Mouse (Mus musculus) lung, embryonic 16.5 days (tissue): Measurements from ENCODE around the gene Klhl26. TPM values are rescaled to one million over a fixed set of nuclear protein-coding genes. Genes with fewer than 3 reads are reported as not detected.

Experiments
- ATAC-seq: fragments of 200-750 bp; cut with Nextera tagmentation; 2 replicates; pipeline ENCODE4 v1.8.0; 2017; ENCODE audit warnings: low read depth, mild to moderate bottlenecking, moderate library complexity
- H3K27ac ChIP-seq: fragments of 300-500 bp; sonication (generic); 2 replicates; pipeline ENCODE4 v1.5.1; 2014; ENCODE audit warnings: mild to moderate bottlenecking, control low read depth, low read length
- H3K27me3 ChIP-seq: fragments of 300-500 bp; sonication (generic); 2 replicates; pipeline ENCODE4 v1.6.1; 2014; ENCODE audit warnings: low read depth, low read length, mixed read lengths; ENCODE audit not compliant: control insufficient read depth, insufficient read depth
- H3K36me3 ChIP-seq: fragments of 300-500 bp; sonication (generic); 2 replicates; pipeline ENCODE4 v1.6.1; 2014; ENCODE audit warnings: low read length; ENCODE audit not compliant: control insufficient read depth, insufficient read depth
- H3K4me1 ChIP-seq: fragments of 300-500 bp; sonication (generic); replicated peaks from 2 replicates; pipeline ENCODE4 v1.6.1; 2014; ENCODE audit warnings: low read length, mixed read lengths; ENCODE audit not compliant: control insufficient read depth, insufficient read depth
- H3K4me2 ChIP-seq: fragments of 300-500 bp; sonication (generic); 2 replicates; pipeline ENCODE4 v1.6.1; 2014; ENCODE audit warnings: low read depth, low read length, control low read depth
- H3K4me3 ChIP-seq: fragments of 300-500 bp; sonication (generic); 2 replicates; pipeline ENCODE4 v1.5.1; 2014; ENCODE audit warnings: mild to moderate bottlenecking, low read length, control low read depth
- H3K9ac ChIP-seq: fragments of 300-500 bp; sonication (generic); 2 replicates; pipeline ENCODE4 v1.6.1; 2014; ENCODE audit warnings: low read length, control low read depth
- H3K9me3 ChIP-seq: fragments of 300-500 bp; sonication (generic); 2 replicates; pipeline ENCODE4 v1.6.1; 2016; ENCODE audit warnings: low read length; ENCODE audit not compliant: control insufficient read depth
- WGBS: fragments of 180-500 bp; shearing (Covaris S2); extraction: QIAGEN DNeasy Blood & Tissue Kit; methylation state at CpG from one replicate; pipeline ENCODE4 v1.1.7; 2014; 5-methylcytosine and 5-hydroxymethylcytosine counted together
- polyA plus RNA-seq: library from polyadenylated mRNA; unstranded; fragments of >200 nt; fragmentation: Nextera tagmentation; extraction: Ambion mirVana; gene quantifications from 2 replicates; pipeline ENCODE4 v1.2.1, GENCODE M21; 2015

Klhl26 gene
- polyA plus RNA-seq, 1 experiment from 2014 or later = 28.8 TPM

DNA sequence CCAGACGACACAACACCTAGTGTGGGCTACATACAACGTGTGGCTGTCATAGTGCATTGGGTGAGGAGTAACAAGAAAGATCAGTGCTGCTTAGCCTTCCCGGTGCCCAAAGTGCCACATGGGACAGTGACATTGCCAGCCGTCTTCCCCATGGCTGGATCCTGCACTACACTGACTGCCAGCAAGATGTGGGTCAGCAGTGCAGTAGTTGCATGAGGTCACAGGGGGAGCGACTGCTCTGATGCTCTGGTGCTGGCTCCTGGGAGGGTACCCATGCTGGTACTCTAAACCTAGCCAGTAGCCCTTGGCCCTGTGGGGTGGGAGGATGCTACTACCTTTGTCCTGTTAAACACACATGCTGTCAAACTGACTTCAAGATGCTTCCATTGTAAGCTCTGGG, 16.6 kb downstream of the Klhl26 start:
- Histone ChIP-seq H3K27ac (no peak overlapping the region), H3K9ac (no peak overlapping the region)
- ATAC-seq = no peak

DNA sequence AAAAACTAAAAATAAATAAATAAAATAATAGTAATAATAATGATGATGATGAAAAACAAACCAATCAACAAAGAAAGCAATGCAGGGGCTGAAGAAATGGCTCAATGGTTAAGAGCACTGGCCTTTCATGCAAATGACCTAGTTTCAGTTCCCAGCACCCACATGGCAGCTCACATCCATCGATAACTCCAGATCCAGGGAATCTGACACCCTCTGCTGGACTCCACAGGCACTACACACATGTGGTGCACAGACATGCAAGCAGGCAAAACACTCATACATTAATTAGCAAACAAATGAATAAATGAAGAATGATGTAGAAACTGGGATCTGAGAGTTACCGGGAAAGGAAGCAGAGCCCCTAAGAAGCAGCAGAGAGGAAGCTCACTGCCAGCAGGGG, 17.1 kb downstream of the Klhl26 start:
- 0 out of 2 replicates have a peak, but pooled peaks cover 2% of the 10 kb centered on the region for H3K36me3 ChIP-seq
- H3K27me3 ChIP-seq = no peaks in the 10 kb centered on the region
- H3K4me2 ChIP-seq = no peak overlapping the region
- no peak for ATAC-seq
- H3K9ac ChIP-seq = no peak overlapping the region
- H3K27ac ChIP-seq = no peak overlapping the region
- 0 out of 2 replicates have a peak, but pooled peaks cover 5% of the 10 kb centered on the region for H3K4me1 ChIP-seq
- H3K4me3 ChIP-seq = no peak overlapping the region
- no peaks in the 10 kb centered on the region for H3K9me3 ChIP-seq
- WGBS = 95% methylated on average over 2 of the region's 2 CpGs

More for the DNA sequence above, 16.6 kb downstream of the Klhl26 start:
- Histone ChIP-seq H3K4me2 (no peak overlapping the region), H3K36me3 (0 out of 2 replicates have a peak, but pooled peaks cover 2% of the 10 kb centered on the region), H3K4me3 (no peak overlapping the region), H3K9me3 (no peaks in the 10 kb centered on the region), H3K4me1 (0 out of 2 replicates have a peak, but pooled peaks cover 5% of the 10 kb centered on the region), H3K27me3 (no peaks in the 10 kb centered on the region)
- 79% methylated on average over 5 of the region's 5 CpGs for WGBS

DNA sequence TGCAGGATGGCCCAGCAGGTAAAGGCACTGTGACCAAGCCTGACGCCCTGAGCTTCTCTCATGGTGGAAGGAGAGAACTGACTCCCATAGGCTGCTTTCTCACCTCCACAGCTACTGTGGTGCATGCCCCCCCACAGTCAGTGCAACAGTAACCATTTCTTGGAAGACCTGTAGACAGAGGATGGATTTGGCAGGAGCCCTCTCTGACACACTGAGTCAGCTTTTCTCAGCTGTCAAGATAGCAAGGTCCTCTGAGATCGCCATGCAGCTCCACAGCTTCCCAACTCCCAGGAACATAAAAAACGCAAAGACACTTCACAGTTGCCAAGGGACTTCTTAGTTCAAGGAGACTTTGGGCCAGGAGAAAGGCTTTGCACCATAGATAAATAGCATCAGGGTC, 18.3 kb downstream of the Klhl26 start:
- 0 out of 2 replicates have a peak, but pooled peaks cover 3% of the 10 kb centered on the region for H3K4me1 ChIP-seq
- H3K36me3 ChIP-seq = 0 out of 2 replicates have a peak, but pooled peaks cover 2% of the 10 kb centered on the region
- 80% methylated on average over 3 of the region's 3 CpGs for WGBS
- H3K9ac ChIP-seq = no peak overlapping the region
- no peak overlapping the region for H3K4me3 ChIP-seq
- no peak overlapping the region for H3K27ac ChIP-seq
- no peaks in the 10 kb centered on the region for H3K9me3 ChIP-seq
- no peak for ATAC-seq
- H3K27me3 ChIP-seq = no peaks in the 10 kb centered on the region
- no peak overlapping the region for H3K4me2 ChIP-seq

DNA sequence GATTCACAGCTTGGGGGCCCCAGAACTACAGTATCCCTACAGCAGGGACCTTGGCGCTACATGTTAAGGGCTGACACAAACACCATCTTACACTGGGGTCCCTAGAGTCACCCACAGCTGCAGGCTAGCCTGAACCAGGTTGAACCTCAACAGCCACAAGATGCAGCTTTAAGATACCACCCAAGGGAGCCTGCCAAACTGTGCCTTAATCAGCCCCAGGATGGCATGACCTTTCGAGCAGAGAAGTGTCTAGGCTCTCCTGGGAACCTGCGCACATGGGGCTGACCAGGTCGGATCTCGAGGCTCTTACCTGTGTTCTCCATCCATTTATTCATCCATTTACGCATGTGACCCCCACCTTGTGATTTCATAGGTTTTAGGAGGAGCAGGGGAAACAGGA, 18.9 kb downstream of the Klhl26 start:
- H3K9me3 ChIP-seq = no peaks in the 10 kb centered on the region
- H3K9ac ChIP-seq = no peak overlapping the region
- 0 out of 2 replicates have a peak, but pooled peaks cover 2% of the 10 kb centered on the region for H3K36me3 ChIP-seq
- no peak overlapping the region for H3K4me2 ChIP-seq
- H3K4me3 ChIP-seq = no peak overlapping the region
- no peak overlapping the region for H3K27ac ChIP-seq
- no peaks in the 10 kb centered on the region for H3K4me1 ChIP-seq
- ATAC-seq = no peak
- no peaks in the 10 kb centered on the region for H3K27me3 ChIP-seq
- 82% methylated on average over 6 of the region's 6 CpGs for WGBS

DNA sequence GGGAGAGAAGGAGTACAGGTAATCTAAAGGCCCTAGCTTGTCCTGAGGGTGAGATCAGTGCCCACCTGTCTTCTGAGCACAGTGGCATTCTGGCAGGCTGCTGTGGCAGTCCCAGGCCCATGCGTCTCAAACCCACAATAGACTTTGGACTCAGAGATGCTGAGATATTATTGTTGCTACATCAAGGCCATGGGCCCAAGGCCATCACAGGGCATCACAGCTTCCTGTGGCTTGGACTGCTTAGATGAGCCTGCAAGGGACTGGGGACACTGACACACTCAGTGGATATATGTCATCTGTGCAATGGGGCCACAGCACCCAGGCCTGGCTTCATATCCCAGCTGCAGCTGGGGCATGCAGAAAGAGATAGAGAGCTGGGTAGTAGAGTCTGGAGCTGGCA, 19.8 kb downstream of the Klhl26 start:
- no peak overlapping the region for H3K27ac ChIP-seq
- H3K4me1 ChIP-seq = no peaks in the 10 kb centered on the region
- no peak overlapping the region for H3K4me3 ChIP-seq
- no peaks in the 10 kb centered on the region for H3K9me3 ChIP-seq
- H3K9ac ChIP-seq = no peak overlapping the region
- no peaks in the 10 kb centered on the region for H3K27me3 ChIP-seq
- peaks cover 4% of the 10 kb centered on the region for H3K36me3 ChIP-seq
- H3K4me2 ChIP-seq = no peak overlapping the region
- 78% methylated on average over 1 of the region's 1 CpGs for WGBS
- ATAC-seq = no peak

DNA sequence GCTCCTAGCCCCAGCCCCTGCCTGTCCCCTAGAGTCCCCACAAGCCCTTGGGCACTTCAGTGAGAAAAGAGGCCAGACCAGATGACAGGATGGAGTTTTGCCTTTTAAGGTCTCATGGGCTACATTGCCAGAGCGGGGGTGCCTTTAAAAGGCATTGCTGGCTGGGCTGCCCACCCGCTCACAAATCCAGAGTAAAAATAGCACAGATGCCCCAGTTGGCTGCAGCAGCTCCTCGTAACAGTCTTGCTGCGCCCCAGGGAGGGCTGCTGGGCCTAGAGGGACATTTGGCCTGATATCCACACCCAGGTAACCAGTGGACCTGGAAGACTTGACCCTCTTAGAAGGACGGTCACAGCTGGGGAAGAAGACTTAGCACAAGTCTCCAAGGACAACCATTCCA, 22.9 kb downstream of the Klhl26 start:
- Histone ChIP-seq H3K36me3 (peaks cover 19% of the 10 kb centered on the region), H3K4me1 (peaks cover 3% of the 10 kb centered on the region; the same call in 1 of the 2 replicates), H3K9me3 (no peaks in the 10 kb centered on the region), H3K4me2 (no peak overlapping the region), H3K27me3 (no peaks in the 10 kb centered on the region), H3K27ac (no peak overlapping the region), H3K9ac (no peak overlapping the region), H3K4me3 (no peak overlapping the region)
- WGBS = 87% methylated on average over 5 of the region's 5 CpGs
- no peak for ATAC-seq

DNA sequence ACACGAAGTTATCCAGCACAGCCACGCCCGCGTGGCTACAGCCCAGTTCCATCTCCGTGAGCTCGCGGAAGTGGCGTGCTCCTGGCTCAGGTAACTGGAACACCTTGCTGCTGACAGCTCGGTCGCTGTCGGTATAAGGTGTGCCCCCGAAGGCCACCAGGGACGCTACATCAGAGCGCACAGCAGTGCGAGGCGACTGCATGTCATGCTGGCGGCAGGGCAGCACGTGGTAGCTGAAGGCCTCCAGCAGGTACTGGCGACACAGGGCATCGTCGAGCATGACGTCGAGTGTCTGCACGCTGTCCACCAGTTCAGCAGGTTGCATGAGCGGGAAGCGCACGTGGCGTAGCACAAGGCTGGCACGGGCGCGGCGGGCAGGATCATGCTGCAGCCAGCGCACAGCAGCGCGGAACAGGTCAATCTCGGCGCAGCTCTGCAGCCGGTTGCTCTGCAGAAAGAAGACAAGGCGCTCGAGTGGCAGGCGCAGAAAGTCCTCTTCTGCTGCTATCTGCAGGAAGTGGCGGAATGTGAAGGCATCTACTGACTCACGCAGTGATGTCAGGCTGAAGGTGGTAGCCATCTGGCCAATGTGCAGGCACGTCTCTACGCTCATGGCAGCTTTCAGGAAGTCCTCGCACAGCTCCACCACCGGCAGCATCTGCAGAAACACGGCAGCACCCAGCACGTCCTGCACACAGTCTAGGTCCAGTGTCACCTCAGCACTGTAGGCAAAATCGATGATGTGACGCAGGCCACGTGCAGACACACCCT, 24.4 kb downstream of the Klhl26 start:
- ATAC-seq = no peak

DNA sequence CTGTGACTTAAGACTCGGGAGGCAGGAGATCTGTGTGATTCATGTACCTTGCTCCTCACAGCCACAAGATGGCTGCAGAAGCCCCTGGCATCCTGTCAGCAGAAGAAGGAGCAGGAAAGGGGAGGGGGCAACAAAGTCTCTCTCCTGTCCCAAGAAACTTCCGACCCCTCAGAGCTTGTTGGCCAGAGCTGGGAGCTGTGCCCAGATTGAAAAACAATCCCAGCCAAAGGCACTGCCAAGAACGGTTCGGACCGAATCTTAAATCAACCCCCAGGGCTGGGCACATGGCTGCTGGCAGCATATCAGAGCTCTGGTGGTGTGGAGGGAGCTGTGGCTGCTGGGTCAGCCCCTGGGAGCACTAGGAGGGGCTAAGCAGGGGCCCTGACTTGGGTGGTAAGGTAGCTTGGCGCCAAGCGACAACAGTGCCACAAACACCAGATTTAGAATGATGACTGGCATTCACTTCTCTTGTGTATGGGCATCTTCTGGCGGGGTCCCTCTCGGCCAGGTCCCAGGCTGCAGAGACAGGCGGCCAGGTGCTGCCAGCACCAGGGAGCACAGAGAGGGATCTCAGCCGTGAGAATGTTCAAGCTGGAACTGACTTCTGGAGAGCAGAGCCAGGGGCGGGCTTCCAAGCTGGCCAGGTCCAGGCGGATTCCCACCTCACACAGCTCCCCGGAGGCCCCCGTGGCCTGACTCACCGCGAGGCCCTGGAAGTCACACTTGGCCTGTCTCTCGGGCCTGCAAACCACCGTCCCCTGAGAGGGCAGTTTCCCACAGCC, 28.9 kb downstream of the Klhl26 start:
- Histone ChIP-seq H3K9me3 (no peaks in the 10 kb centered on the region), H3K4me3 (no peak overlapping the region), H3K9ac (peak overlapping the region; percentile 28; the same call in 1 of the 2 replicates), H3K27me3 (no peaks in the 10 kb centered on the region), H3K27ac (peak overlapping the region; percentile 59), H3K4me2 (no peak overlapping the region), H3K4me1 (peaks cover 17% of the 10 kb centered on the region), H3K36me3 (peaks cover 19% of the 10 kb centered on the region)
- peak; percentile 37; the same call in 1 of the 2 replicates for ATAC-seq
- WGBS = 53% methylated on average over 19 of the region's 19 CpGs

More for the DNA sequence above, 24.4 kb downstream of the Klhl26 start:
- Histone ChIP-seq H3K4me1 (peaks cover 17% of the 10 kb centered on the region), H3K27ac (no peak overlapping the region), H3K27me3 (no peaks in the 10 kb centered on the region), H3K4me3 (no peak overlapping the region), H3K9me3 (no peaks in the 10 kb centered on the region), H3K36me3 (peaks cover 19% of the 10 kb centered on the region), H3K4me2 (no peak overlapping the region), H3K9ac (no peak overlapping the region)
- 60% methylated on average over 52 of the region's 52 CpGs for WGBS

DNA sequence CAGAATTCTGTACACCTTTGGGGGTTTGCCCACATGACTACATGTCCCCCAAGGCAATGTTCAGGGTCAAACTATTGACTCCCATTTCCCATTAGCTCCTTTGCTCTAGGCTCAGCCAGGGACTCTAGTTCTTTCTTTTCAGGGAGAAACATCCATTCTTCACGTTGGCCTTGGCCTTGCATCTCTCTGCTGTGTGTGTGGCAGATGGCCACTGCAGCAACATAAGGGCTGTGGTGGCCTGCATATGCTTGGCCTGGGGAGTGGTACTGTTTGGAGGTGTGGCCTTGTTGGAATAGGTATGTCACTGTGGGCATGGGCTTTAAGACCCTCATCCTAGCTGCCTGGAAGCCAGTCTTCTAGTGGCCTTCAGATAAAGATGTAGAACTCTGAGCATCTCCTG, 30.8 kb downstream of the Klhl26 start:
- Histone ChIP-seq H3K9ac (no peak overlapping the region), H3K27me3 (no peaks in the 10 kb centered on the region), H3K4me2 (no peak overlapping the region), H3K27ac (no peak overlapping the region), H3K9me3 (no peaks in the 10 kb centered on the region), H3K4me1 (peaks cover 17% of the 10 kb centered on the region), H3K36me3 (peaks cover 7% of the 10 kb centered on the region; the same call in 1 of the 2 replicates), H3K4me3 (no peak overlapping the region)
- 62% methylated on average over 1 of the region's 1 CpGs for WGBS
- no peak for ATAC-seq
